Mouse (Mus musculus) thymus, adult 2 months (tissue): ENCODE data around the gene Ankrd34c.

ENCODE experiments used
- CTCF ChIP-seq: fragments of 200-500 bp; IDR thresholded peaks from 2 replicates; pipeline ENCODE4 v1.5.1; 2012; ENCODE audit warnings: mild to moderate bottlenecking, control low read depth, low read length, moderate library complexity, borderline replicate concordance; ENCODE audit not compliant: control insufficient read depth, poor library complexity, insufficient read depth; ENCODE audit errors: extremely low read depth
- POLR2A ChIP-seq: fragments of 200-500 bp; IDR thresholded peaks from 2 replicates; pipeline ENCODE4 v1.6.1; 2012; ENCODE audit warnings: mild to moderate bottlenecking, low read length, control low read depth, moderate library complexity; ENCODE audit not compliant: control insufficient read depth, poor library complexity, insufficient read depth; ENCODE audit errors: extremely low read depth

GRCm38 (mm10) chr9:89781395-89781927 is 43.2 kb upstream of the Ankrd34c start:
- TF ChIP-seq CTCF (no peak), POLR2A (no peak)
